Mouse (Mus musculus) embryonic fibroblast, embryonic 13.5 days (primary cell): ENCODE data around the gene Dnmbp.

Source experiments
- CTCF ChIP-seq: IDR thresholded peaks from 2 replicates; pipeline ENCODE4 v1.5.1; 2011; ENCODE audit warnings: mild to moderate bottlenecking, control low read depth, low read length, moderate library complexity, borderline replicate concordance; ENCODE audit not compliant: insufficient read depth
- POLR2A ChIP-seq: IDR thresholded peaks from 2 replicates; pipeline ENCODE4 v1.6.1; 2011; ENCODE audit warnings: low read depth, mild to moderate bottlenecking, control low read depth, low read length, moderate library complexity

DNA sequence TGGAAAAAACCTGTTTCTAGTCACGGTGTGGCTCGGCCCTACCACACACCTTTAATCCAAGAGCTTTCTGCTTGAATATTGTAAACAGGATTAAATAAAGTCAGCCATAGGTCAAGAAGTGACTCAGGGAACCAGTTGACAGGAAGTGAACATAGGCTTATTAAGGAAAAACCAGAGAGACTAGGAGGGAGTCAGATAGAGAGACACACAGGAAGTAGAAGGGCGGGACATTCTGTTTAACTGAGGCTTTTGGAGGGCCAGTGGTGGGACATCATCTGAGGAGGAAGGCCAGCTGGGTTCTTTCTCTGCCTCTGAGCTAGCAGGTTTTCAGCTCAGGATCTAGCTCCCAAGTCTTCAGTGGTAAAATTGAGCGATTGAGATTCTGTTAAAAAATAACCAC is 20.1 kb downstream of the Dnmbp start:
- no peak for TF ChIP-seq CTCF
- no peak for TF ChIP-seq POLR2A
